Mouse (Mus musculus): ENCODE results near the gene 4930595D18Rik.

Gene 4930595D18Rik

DNA sequence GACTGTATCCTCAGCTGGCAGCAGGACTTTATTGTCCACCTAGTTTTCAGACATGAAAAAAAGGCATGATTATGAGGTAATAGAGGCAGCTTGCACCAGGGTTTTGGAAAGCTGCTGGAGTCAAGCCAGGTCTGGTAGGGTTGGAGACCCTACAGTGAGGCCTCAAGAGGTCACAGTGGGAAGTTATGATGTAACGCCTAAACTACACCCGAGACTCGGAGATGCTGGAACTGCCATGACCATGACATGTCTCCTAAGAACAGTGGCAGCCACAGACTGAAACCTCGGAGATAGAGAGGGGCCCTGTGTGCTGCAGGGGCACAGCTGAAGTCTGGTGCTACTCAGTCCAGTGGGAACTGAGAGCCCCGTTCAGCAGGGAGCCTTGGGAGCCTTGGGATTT is at the start of gene 4930595D18Rik:
TSS of gene 4930595D18Rik (minus strand) at position 16 of the 400 bp plus-strand sequence.
- no peak for DNase-seq

DNA sequence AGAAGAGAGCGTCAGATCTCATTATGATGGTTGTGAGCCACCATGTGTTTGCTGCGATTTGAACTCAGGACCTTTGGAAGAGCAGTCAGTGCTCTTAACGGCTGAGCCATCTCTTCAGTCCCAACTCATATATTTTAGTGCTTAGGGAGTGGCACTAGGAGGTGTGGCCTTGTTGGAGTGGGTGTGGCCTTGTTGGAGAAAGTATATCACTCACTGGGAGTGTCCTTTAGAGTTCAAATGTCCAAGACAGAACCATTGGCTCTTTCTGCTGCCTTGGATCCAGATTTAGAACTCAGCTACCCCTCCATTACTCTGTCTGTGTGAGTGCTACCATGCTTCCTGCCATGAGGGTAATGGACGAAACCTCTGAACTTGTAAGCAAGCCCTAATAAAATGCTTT is 49.5 kb upstream of the 4930595D18Rik start:
- no peak for DNase-seq

DNA sequence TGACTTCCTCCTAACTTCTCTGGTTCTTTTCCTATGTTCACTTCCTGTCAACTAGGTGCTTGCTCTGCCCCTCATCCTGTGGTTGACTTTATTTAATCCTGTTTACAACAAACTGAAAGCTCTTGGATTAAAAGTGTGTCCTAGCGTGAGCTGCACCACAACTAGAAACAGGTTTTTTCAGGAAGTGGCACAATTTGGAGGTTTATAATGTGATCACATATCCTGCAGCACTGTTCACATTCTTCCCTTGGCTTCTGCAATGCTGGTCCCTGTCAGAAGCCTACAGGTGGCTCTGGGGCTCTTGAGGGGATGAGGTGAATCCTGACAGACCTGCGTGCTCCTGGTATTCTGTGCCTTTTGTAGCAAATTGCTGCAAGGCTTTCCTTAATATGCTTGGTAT is 46.5 kb upstream of the 4930595D18Rik start:
- DNase-seq: no peak

DNA sequence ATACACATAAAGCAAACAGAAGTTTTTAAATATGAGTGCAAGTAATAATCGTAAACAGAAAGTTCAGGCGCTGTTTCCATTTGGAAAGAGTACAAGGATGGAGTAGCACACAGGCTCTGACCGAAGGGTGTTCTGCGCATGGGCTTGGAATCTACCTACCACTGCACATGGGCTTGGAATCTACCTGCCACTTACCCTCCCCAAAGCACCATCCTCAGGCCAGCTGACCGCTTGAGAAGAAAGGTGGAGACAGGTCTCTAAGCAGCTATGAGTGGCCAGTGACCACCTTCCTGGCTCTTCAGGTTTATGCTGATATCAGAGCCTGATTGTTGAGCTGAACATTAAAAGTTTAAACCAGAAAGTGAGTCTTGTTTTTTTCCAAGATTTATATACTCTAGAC is 44.2 kb upstream of the 4930595D18Rik start:
- DNase-seq: no peak

DNA sequence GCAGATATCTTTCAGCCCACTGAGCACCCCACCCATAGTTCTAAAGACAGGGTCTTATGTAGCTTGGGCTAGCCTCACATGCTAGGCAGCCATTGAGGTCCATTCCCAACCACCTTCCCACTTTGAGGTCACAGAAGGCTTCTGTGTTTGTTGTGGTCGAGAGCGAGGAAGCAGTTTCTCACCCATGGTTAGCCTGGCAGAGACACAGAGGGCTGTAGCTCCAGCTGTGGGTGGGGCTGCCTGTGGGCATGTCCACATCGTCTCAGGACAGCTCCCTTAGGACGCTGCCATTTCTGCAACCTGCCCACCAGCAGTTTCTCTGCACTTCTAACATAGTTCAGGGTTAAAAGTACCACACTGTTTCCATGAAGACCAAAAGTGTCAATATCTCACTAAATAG is 43.1 kb upstream of the 4930595D18Rik start:
- DNase-seq: no peak

DNA sequence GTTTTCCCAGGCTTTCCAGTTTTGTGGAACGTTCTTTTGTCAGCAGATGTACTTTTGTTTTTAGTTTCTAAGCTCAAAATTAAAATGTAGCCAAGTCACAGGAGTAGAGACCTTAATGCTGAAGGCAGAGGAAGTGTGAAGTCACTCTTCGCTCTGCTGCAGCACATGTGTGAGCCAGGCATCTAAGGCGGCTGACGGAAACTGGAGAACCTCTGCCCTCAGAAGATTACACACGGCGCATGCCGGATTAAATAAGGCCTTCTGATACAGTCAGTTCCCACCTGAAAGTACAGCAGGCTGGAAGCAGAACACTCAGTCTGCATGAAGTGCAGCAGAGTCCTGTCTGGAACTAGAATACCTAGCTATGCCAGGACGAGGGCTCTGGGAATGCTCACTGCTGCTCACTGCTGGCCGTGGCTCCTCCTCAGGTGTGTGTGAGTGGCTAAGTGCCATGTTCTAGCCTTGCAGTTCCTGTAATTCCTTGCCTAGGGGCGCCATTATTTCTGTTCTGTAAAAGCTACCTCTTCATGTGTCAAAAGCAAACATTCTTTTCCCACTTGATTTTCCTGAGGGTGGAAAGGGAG is 41.0 kb upstream of the 4930595D18Rik start:
- peak in 1 of 2 experiments; percentile 20 for DNase-seq

DNA sequence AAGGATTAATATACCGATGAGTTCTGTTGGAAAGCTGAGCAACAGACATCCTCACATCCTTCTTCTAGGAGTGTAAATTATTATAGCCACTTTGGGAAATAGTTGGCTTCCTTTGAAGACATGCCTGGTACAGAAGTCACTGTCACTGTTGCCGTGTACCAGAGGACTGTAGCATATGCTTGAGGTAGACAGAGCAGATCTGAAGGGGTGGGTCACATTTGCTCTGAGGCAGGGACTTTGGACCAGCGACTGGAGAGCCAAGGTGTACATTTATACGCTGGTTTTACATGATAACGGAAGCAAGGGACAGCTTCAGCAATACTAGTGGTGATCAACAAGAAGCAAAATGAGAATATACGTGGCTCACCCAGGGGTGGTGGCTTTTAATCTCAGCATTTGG is 34.6 kb upstream of the 4930595D18Rik start:
- DNase-seq: no peak

DNA sequence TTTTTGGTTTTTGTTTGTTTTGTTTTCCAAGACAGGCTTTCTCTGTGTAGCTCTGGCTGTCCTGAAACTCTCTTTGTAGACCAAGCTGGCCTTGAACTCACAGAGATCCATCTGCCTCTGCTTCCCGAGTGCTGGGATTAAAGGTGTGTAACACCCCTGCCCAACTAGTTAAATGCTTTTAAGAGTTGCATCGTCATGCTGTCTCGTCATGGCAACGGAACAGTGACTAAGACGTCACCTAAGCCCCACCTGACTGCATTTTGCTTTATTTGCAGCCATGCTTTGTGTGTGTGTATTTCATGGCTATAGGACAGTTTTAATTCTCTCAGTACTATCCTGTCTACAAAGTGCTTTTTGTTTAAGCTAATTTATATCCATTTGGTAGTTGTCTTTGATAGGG is 27.4 kb upstream of the 4930595D18Rik start:
- DNase-seq: no peak

DNA sequence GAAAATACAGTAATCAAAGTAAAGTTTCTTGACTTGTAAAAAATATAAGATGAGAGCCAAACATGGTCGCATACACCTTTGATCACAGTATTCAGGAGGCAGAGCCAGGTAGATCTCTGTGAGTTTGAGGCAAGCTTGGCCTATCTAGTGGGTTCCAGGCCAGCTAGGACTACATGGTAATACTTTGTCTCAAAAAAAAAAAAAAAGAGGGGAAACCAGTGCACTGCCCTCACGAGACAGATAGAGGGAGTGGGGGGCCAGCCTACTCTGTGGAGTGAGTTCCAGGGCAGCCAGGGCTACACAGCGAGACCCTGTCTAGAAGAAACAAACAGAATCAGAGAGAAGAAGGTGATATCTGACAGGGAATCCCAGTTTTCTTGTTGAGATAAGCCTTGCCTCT is 23.4 kb upstream of the 4930595D18Rik start:
- no peak for DNase-seq

DNA sequence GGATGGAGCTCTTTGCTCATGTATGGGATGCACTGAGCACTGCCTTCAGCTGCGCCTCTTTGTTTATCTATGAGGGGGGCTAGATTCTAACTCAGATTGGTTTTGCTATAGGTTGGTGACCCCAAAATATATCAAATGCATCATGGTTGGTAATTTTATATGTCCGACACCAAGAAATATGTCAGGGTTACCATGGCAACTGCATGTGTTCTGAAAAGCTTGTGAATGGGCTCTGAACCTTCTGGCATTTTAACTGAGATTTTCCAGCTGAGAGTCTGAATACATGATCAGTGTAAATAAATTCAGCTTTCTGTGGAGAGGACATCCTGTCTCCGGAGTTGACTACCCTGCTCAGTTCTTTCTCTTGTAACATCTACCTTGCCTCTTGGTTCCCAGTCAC is 19.7 kb upstream of the 4930595D18Rik start:
- no peak for DNase-seq

DNA sequence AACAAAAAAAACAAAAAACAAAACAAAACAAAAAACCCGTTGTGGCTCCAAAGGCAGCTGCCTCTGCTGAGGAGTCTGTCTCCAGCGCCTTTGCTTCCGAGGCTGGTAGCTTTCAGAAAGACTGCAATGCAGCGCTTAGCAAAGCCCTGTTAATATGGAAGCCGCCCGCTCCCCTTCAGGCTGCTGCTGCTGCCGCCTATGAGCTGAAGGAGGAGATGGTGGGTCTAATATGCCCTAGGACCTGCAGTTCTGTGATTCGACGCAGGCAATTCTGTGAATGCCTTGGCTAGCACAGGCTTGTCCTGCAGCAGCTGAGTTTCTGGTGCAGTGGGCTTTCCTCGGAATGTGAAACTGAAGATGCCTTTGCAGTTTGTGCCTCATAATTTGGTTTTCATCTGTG is 18.8 kb upstream of the 4930595D18Rik start:
- no peak for DNase-seq

DNA sequence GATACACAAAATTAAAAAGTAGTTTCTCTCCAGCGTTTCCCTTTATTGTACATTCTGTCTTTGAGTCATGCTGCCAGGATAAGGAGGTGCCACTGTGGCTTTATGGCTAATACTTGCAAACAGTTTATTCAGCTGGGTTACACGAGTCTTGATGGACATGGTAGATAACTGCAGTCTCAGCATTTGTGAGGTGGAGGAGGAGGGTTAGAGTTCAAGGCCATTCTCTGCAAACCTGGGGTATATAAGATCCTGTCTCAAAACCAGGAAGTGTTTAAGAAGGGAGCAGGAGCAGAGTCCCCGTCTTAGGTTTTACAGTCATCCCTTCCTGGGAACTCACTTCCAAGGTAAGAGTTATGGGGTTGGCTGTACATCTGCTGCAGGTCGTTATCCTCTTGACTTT is 12.3 kb upstream of the 4930595D18Rik start:
- DNase-seq: no peak

DNA sequence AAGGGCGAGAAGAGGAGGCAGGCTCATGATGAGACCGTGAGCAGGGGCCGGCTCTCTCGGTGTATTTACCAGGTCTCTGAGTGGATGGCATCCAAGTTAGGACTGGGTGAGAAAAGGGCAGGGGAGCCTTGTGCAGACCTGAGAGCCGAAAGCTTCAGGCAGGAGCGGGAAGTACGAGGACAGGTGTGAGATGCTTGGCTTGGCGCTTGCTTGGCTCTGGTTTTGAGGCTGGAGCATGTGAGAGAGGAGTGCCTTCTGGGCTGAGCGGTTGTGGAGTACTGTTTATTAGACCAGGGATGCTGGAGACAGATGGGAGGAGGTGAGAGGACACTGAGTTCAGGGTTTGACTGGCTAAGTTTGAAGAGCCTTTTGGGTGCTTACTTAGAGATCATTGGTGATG is 9.0 kb upstream of the 4930595D18Rik start:
- no peak for DNase-seq

DNA sequence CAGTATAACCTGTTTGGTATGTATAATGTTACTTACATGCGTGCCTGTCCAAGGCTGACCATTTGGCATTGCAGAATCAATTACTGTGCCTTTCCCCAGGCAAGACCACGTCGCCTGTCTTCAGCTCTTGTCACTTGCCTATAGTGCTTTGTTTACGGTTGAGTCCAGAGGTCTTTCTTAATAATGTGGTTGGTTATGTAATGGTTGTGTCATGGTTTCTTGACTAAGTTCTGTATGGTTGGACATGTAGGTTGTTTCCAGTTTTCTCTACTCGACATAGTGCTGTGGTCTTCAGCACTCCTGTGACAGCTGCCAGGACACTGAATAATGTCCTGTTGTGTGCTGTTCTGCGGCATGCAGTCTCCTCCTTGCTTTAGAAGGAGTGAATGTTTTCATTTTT is 8.5 kb upstream of the 4930595D18Rik start:
- DNase-seq: no peak

DNA sequence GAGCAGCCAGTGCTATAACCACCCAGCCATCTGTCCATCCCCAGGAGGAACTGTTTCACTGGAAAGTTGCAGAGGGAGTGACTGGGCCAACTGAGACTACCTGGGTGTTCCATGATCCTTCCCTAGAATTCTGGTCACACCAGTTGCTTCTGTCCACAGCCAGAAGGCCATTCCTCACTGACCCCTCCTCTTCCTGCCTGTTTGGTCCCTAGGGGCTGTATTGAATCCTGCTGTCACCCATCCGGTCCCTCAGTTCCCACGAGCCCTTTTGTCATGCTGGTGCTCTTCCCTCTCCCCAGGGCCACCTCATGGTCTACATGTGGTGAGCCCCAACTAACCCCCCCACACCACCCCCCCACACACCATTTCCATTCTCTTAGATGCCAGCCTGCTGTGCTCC is 6.6 kb upstream of the 4930595D18Rik start:
- DNase-seq: peak; percentile 18 to 27

DNA sequence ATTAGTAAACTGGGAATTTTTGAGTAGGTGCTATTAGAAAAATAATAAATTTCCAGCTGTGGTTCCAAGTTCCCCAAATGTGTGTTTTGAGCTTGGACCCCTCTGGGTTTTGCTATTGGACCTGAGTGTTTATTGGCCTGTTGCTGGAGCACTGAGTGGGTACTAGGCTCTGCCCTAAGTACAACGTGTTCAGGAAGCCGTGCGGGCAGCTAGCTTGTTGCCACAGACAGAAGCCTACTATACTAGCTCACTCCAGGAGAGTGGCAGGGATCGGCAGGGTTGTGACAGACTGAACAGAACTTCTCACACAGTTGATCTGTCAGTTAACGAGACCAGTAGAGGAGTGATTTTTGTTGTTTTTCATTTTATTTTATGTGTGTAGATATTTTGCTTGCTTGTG is 6.1 kb upstream of the 4930595D18Rik start:
- DNase-seq: no peak

DNA sequence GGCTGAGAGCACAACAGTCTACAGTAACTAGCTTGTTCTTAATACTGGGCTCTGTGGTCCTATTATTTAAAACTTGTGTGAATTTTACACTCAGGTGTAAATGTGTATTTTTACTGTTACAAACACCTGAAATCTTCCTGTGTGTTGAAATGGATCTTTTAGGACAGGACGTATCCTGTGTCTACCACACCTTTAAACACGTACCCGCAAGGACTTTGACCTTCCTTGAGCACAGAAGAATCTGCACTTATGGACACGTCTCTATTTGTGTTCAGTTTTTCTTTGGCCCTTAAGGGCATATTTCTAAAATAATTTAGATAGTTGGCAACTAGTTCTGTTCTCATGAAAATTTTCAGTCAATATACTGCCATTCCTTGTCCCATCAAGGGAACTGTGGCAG is 4.0 kb upstream of the 4930595D18Rik start:
- no peak for DNase-seq

DNA sequence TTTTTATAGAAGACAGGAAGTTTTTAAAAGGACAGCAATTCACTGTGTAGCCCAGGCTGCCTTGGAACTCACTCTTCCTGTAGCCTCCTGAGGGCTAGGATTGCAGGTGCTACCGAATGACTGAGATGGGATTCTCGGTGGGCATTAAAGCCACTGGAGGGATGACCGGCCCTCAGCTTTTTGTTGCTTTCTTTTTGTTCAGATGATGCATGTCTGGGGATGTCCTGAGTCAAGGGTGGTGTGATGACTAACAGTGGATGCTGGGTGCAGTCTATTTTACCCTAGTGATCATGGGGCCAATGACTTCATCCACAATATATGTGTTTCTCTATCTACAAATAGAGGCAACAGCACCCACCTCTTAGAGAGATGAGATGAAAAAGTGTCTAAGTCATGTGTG is 2.7 kb upstream of the 4930595D18Rik start:
- DNase-seq: no peak

DNA sequence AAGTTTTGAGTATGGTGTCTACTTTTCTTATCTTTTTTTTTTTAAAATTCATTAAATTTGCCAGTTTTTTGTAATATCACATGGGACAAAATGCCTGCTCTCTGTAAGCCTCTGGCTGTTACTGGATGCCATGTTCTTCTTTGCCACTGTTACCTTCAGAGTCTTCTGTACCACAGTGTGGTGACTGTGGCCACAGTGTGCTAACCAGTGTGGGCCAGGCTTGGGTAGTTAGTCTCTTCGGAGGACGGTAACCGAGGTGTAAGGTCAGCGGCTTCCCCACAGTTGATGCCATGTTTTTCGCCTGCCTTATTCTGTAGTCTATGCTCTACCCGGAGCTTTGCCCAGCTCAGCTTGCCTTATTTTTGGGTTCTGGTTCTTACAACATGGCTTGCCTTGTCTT is 1.9 kb downstream of the 4930595D18Rik start:
- DNase-seq: no peak

DNA sequence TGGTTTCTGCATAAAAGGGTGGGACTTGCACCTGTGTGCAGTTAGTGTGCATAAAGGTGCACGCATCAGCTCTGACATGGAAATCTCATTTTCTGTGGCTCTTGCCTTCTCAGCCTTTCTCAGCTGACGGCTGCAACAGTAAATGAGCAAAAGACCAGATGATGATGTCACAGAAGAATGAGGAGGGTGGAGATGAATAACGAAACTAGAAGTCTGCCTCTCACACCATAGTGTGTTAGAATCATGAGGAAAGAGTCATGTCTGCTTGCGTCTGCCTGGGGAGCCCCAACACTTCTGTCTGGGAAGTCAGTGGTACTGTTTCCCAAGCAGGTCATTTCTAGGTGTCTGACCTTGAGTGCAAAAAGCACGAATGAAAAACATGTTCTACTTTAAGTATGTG is 2.4 kb downstream of the 4930595D18Rik start:
- no peak for DNase-seq

DNA sequence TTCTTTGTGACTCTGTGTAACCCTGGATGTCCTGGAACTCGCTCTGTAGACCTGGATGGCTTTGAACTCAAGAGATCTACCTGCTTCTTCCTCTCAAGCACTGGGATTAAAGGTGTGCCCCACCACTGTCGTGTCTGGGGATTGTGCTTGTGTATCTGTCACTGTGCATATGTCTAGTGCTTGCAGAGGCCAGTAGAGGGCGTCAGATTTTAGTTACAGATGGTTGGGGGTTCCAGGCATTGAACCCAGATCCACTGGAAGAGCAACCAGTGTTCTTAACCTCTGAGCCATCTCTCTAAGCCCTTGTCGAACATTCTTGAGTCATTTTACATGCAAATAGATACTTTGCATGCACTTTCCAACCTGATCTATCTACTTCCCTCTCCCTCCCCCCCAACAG is 5.5 kb downstream of the 4930595D18Rik start:
- no peak for DNase-seq

DNA sequence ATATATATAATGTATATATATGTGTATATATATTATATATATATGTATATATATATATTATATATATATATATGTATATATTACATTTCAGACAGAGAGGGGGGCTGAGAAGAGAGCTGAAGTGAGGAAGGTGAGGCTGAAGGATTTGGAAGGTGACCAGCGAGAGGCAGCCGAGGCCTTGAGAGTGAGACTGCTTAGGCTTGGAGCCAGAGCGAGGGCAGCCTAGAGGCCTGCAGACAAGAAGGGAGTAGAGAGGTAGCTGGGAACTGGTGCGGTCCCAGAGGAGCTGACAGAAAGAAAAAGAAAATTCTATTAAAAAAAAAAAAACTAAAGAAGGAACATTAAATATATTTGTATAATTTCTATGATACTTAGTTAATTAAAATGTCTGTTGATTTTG is 15.4 kb downstream of the 4930595D18Rik start:
- DNase-seq: peak in 1 of 2 experiments; percentile 27

DNA sequence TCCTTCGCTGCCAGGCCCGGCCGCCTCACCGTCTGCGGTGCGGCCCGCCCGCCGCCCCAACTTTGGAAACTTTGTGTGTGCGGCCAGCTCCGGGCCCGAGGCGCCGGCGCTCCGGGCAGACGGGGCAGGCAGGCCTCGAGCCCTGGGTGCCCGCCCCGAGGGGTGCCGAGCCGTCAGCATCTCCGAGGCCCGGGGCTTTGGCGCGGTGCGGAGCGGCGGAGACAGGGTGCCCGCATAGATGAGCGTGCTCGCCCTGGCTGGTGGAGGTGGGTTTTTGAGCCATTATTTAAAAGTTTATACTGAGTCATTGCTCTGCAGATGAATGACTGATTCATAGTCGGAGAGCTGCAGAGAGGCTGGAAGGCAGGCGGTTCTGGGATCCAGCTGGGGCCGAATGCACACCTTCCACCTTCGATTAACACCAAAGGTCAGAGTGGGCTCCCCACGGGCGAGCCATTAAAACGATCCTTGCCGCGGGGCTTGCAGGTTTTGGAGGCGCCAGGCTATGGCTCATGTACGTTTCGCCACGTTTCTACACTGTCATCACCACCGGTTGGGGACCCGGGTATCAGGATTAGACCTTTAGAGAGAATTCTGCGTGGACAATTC is 17.5 kb downstream of the 4930595D18Rik start:
- peak in 1 of 2 experiments; percentile 54 for DNase-seq

DNA sequence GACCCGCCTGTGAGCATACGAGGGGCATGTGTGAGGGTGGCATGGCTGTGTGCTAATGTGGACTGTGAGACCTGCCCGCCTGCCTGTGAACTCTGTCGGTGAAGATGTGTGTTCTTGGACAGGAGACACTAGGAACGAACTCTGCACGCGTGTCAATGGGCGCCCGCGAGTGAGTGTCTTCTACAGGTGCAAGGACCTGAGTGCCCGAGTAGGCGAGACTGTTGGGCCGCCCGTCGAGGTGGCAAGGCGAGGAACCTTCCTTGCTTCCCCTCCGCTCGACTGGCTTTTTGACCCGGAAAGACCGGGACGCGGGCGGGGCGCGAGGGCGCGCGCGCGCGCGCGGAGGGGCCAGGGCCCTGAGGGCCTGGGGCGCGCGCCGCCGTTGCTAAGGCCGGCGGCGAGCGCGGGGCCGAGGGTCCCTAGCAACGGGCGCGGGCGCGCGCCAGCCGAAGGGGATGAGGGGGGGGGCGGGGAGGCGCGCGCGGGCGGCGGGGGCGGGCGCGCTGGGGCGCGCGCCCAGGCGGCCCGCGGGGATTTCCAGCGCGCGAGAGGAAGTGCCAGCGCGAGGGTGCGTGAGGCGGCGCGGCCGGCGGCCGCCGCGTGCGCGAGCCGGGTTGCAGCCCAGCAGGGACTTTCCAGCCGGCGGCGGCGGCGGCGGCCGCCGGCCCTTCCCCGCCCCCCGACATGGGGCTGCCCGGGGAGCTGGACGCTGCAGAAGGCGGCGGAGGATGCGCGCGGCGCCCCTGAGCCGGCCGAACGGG is 18.3 kb downstream of the 4930595D18Rik start, which contains the start of gene Traf3:
TSS of gene Traf3 (plus strand) at position 540 of the 761 bp plus-strand sequence.
- DNase-seq: peak; percentile 70 to 86
